Mouse (Mus musculus) kidney, embryonic 14.5 days (tissue): Measurements from ENCODE around the gene Tcf3. TPM values are rescaled to one million over a fixed set of nuclear protein-coding genes. Genes with fewer than 3 reads are reported as not detected.

Experiments
- ATAC-seq: fragments of 200-750 bp; cut with Nextera tagmentation; 2 replicates; pipeline ENCODE4 v1.8.0; 2017; ENCODE audit warnings: moderate number of reproducible peaks, mild to moderate bottlenecking, moderate TSS enrichment, moderate library complexity; ENCODE audit not compliant: low FRiP score, low TSS enrichment
- H3K27ac ChIP-seq: fragments of 300-500 bp; sonication (generic); 2 replicates; pipeline ENCODE4 v1.5.1; 2014; ENCODE audit warnings: low read depth, mild to moderate bottlenecking, low read length, moderate library complexity, mixed read lengths
- H3K27me3 ChIP-seq: fragments of 300-500 bp; sonication (generic); 2 replicates; pipeline ENCODE4 v1.6.1; 2014; ENCODE audit warnings: mild to moderate bottlenecking, low read length; ENCODE audit not compliant: control insufficient read depth, insufficient read depth
- H3K36me3 ChIP-seq: fragments of 300-500 bp; sonication (generic); 2 replicates; pipeline ENCODE4 v1.6.1; 2014; ENCODE audit warnings: low read length, mixed read lengths; ENCODE audit not compliant: control insufficient read depth, insufficient read depth
- H3K4me1 ChIP-seq: fragments of 300-500 bp; sonication (generic); 2 replicates; pipeline ENCODE4 v1.6.1; 2014; ENCODE audit warnings: low read length, mixed read lengths; ENCODE audit not compliant: control insufficient read depth, insufficient read depth
- H3K4me2 ChIP-seq: fragments of 300-500 bp; sonication (generic); replicated peaks from 2 replicates; pipeline ENCODE4 v1.6.1; 2014; ENCODE audit warnings: low read depth, mild to moderate bottlenecking, low read length
- H3K4me3 ChIP-seq: fragments of 300-500 bp; sonication (generic); 2 replicates; pipeline ENCODE4 v1.5.1; 2014; ENCODE audit warnings: mild to moderate bottlenecking, low read length
- H3K9ac ChIP-seq: fragments of 300-500 bp; sonication (generic); 2 replicates; pipeline ENCODE4 v1.6.1; 2014; ENCODE audit warnings: low read depth, mild to moderate bottlenecking, low read length, moderate library complexity
- H3K9me3 ChIP-seq: fragments of 300-500 bp; sonication (generic); 2 replicates; pipeline ENCODE4 v1.6.1; 2016; ENCODE audit warnings: low read length; ENCODE audit not compliant: control insufficient read depth
- WGBS: fragments of 180-500 bp; shearing (Covaris S2); extraction: QIAGEN DNeasy Blood & Tissue Kit; methylation state at CpG from one replicate; pipeline ENCODE4 v1.1.7; 2014; 5-methylcytosine and 5-hydroxymethylcytosine counted together
- polyA plus RNA-seq: library from polyadenylated mRNA; unstranded; fragments of >200 nt; fragmentation: Nextera tagmentation; extraction: Ambion mirVana; gene quantifications from 2 replicates; pipeline ENCODE4 v1.2.1, GENCODE M21; 2014

The Tcf3 gene
- polyA plus RNA-seq, 1 experiment from 2014 or later = 162 TPM

- peaks cover 33% of the 10 kb centered on the region for H3K4me1 ChIP-seq
- H3K27me3 ChIP-seq = no peaks in the 10 kb centered on the region
- H3K9ac ChIP-seq = peak overlapping the region; percentile 97
- WGBS = under 1% methylated on average over 81 of the region's 94 CpGs
- no peaks in the 10 kb centered on the region for H3K9me3 ChIP-seq
- ATAC-seq = peak; percentile 2
- peak overlapping the region; percentile 85 for H3K27ac ChIP-seq
- peak overlapping the region; percentile 90 for H3K4me3 ChIP-seq
- H3K4me2 ChIP-seq = peak overlapping the region; percentile 94
- peaks cover 46% of the 10 kb centered on the region for H3K36me3 ChIP-seq
Observed at GRCm38 (mm10) chr10:80386735-80387471, 46.5 kb downstream of the Tcf3 start.

GRCm38 (mm10) chr10:80385811-80386734, 47.4 kb downstream of the Tcf3 start:
- Histone ChIP-seq H3K9me3 (no peaks in the 10 kb centered on the region), H3K36me3 (peaks cover 46% of the 10 kb centered on the region), H3K9ac (peak overlapping the region; percentile 97), H3K27me3 (no peaks in the 10 kb centered on the region), H3K4me3 (peak overlapping the region; percentile 90), H3K27ac (peak overlapping the region; percentile 85), H3K4me2 (peak overlapping the region; percentile 94), H3K4me1 (peaks cover 33% of the 10 kb centered on the region)
- WGBS = 2% methylated on average over 34 of the region's 34 CpGs
- peak; percentile 41 for ATAC-seq

GRCm38 (mm10) chr10:80385310-80385709, 48.1 kb downstream of the Tcf3 start:
- H3K27ac ChIP-seq = peak overlapping the region; percentile 85
- ATAC-seq = no peak
- H3K4me3 ChIP-seq = peak overlapping the region; percentile 90

GRCm38 (mm10) chr10:80384709-80385108, 48.7 kb downstream of the Tcf3 start:
- no peak for ATAC-seq
- peak overlapping the region; percentile 97 for H3K9ac ChIP-seq

More at GRCm38 (mm10) chr10:80385310-80385709, 48.1 kb downstream of the Tcf3 start:
- no peaks in the 10 kb centered on the region for H3K9me3 ChIP-seq
- peaks cover 47% of the 10 kb centered on the region for H3K36me3 ChIP-seq
- H3K27me3 ChIP-seq = no peaks in the 10 kb centered on the region
- peak overlapping the region; percentile 94 for H3K4me2 ChIP-seq
- WGBS = 13% methylated on average over 7 of the region's 7 CpGs
- peak overlapping the region; percentile 97 for H3K9ac ChIP-seq
- H3K4me1 ChIP-seq = peaks cover 33% of the 10 kb centered on the region

GRCm38 (mm10) chr10:80384115-80384639, 49.3 kb downstream of the Tcf3 start:
- Histone ChIP-seq H3K4me3 (no peak overlapping the region; the same call in 1 of the 2 replicates), H3K4me1 (peaks cover 33% of the 10 kb centered on the region), H3K27ac (no peak overlapping the region), H3K9me3 (no peaks in the 10 kb centered on the region), H3K36me3 (peaks cover 54% of the 10 kb centered on the region), H3K9ac (no peak overlapping the region), H3K27me3 (no peaks in the 10 kb centered on the region), H3K4me2 (peak overlapping the region; percentile 94; the same call in 1 of the 2 replicates)
- 86% methylated on average over 4 of the region's 4 CpGs for WGBS
- no peak for ATAC-seq

More at GRCm38 (mm10) chr10:80384709-80385108, 48.7 kb downstream of the Tcf3 start:
- Histone ChIP-seq H3K36me3 (peaks cover 51% of the 10 kb centered on the region), H3K4me1 (peaks cover 33% of the 10 kb centered on the region), H3K4me2 (peak overlapping the region; percentile 94), H3K9me3 (no peaks in the 10 kb centered on the region), H3K27me3 (no peaks in the 10 kb centered on the region), H3K27ac (0 out of 2 replicates have a peak overlapping the region, but pooled peaks have one; percentile 85), H3K4me3 (peak overlapping the region; percentile 90)
- WGBS = 77% methylated on average over 7 of the region's 7 CpGs

- Histone ChIP-seq H3K4me3 (no peak overlapping the region), H3K9me3 (no peaks in the 10 kb centered on the region), H3K9ac (no peak overlapping the region), H3K27ac (no peak overlapping the region), H3K4me2 (no peak overlapping the region), H3K4me1 (peaks cover 27% of the 10 kb centered on the region), H3K36me3 (peaks cover 54% of the 10 kb centered on the region), H3K27me3 (no peaks in the 10 kb centered on the region)
- WGBS = 46% methylated on average over 4 of the region's 4 CpGs
- ATAC-seq = no peak
Observed at GRCm38 (mm10) chr10:80383431-80383830, 50.0 kb downstream of the Tcf3 start.

GRCm38 (mm10) chr10:80382641-80383365, 50.6 kb downstream of the Tcf3 start:
- peaks cover 54% of the 10 kb centered on the region for H3K36me3 ChIP-seq
- 91% methylated on average over 7 of the region's 7 CpGs for WGBS
- no peak overlapping the region for H3K9ac ChIP-seq
- H3K27ac ChIP-seq = no peak overlapping the region
- no peaks in the 10 kb centered on the region for H3K9me3 ChIP-seq
- H3K27me3 ChIP-seq = no peaks in the 10 kb centered on the region
- ATAC-seq = no peak
- H3K4me1 ChIP-seq = peaks cover 21% of the 10 kb centered on the region
- no peak overlapping the region for H3K4me3 ChIP-seq
- H3K4me2 ChIP-seq = no peak overlapping the region

GRCm38 (mm10) chr10:80377716-80378115, 55.7 kb downstream of the Tcf3 start:
- H3K9ac ChIP-seq = no peak overlapping the region
- H3K4me2 ChIP-seq = no peak overlapping the region
- no peaks in the 10 kb centered on the region for H3K9me3 ChIP-seq
- no peaks in the 10 kb centered on the region for H3K4me1 ChIP-seq
- no peak overlapping the region for H3K4me3 ChIP-seq
- ATAC-seq = no peak
- H3K27ac ChIP-seq = no peak overlapping the region
- H3K27me3 ChIP-seq = no peaks in the 10 kb centered on the region
- 57% methylated on average over 10 of the region's 10 CpGs for WGBS
- H3K36me3 ChIP-seq = peaks cover 29% of the 10 kb centered on the region
